Mouse (Mus musculus) neural tube, embryonic 15.5 days (tissue): Measurements from ENCODE around the gene Pilrb1. TPM values are rescaled to one million over a fixed set of nuclear protein-coding genes. Genes with fewer than 3 reads are reported as not detected.
"Not testable (repeated sequence)": the region's sequence is repeated elsewhere in the genome, so short reads cannot be mapped to it uniquely, and the experiment has no call there.

ENCODE experiments used
- ATAC-seq: fragments of 200-750 bp; cut with Nextera tagmentation; 2 replicates; pipeline ENCODE4 v1.8.0; 2017; ENCODE audit warnings: mild to moderate bottlenecking, moderate TSS enrichment, moderate library complexity; ENCODE audit not compliant: low FRiP score
- H3K27ac ChIP-seq: fragments of 300-500 bp; sonication (generic); replicated peaks from 2 replicates; pipeline ENCODE4 v1.5.1; 2015; ENCODE audit warnings: mild to moderate bottlenecking, inconsistent platforms
- H3K27me3 ChIP-seq: fragments of 300-500 bp; sonication (generic); replicated peaks from 2 replicates; pipeline ENCODE4 v1.6.1; 2015; ENCODE audit warnings: inconsistent platforms
- H3K36me3 ChIP-seq: fragments of 300-500 bp; sonication (generic); 2 replicates; pipeline ENCODE4 v1.6.1; 2015; ENCODE audit warnings: inconsistent platforms
- H3K4me1 ChIP-seq: fragments of 300-500 bp; sonication (generic); 2 replicates; pipeline ENCODE4 v1.6.1; 2015; ENCODE audit warnings: inconsistent platforms
- H3K4me2 ChIP-seq: fragments of 300-500 bp; sonication (generic); 2 replicates; pipeline ENCODE4 v1.6.1; 2015; ENCODE audit warnings: inconsistent platforms, mild to moderate bottlenecking, moderate library complexity
- H3K4me3 ChIP-seq: fragments of 300-500 bp; sonication (generic); replicated peaks from 2 replicates; pipeline ENCODE4 v1.5.1; 2015; ENCODE audit warnings: mild to moderate bottlenecking, inconsistent platforms
- H3K9ac ChIP-seq: fragments of 300-500 bp; sonication (generic); replicated peaks from 2 replicates; pipeline ENCODE4 v1.6.1; 2015; ENCODE audit warnings: mild to moderate bottlenecking, inconsistent platforms
- H3K9me3 ChIP-seq: fragments of 300-500 bp; sonication (generic); replicated peaks from 2 replicates; pipeline ENCODE4 v1.6.1; 2016; ENCODE audit warnings: inconsistent platforms
- WGBS: fragments of 180-500 bp; shearing (Covaris S2); methylation state at CpG from one replicate; pipeline ENCODE4 v1.1.7; 2015; ENCODE audit warnings: mixed read lengths; 5-methylcytosine and 5-hydroxymethylcytosine counted together
- polyA plus RNA-seq: library from polyadenylated mRNA; unstranded; fragments of >200 nt; fragmentation: Nextera tagmentation; extraction: Ambion mirVana; gene quantifications from 2 replicates; pipeline ENCODE4 v1.2.1, GENCODE M21; 2015

The Pilrb1 gene
- 0.41 TPM in 1 of 2 replicates, not detected in the other for polyA plus RNA-seq

- not testable (repeated sequence) for H3K27ac ChIP-seq, H3K27me3 ChIP-seq, H3K4me1 ChIP-seq, H3K36me3 ChIP-seq, H3K9me3 ChIP-seq, H3K4me3 ChIP-seq, H3K4me2 ChIP-seq, H3K9ac ChIP-seq, ATAC-seq
- WGBS, result 83% methylated on average over 2 of the region's 2 CpGs
These were observed at the start of gene Pilrb1 for GRCm38 (mm10) chr5:137857960-137858710. Gene Pilrb1, minus strand, starts transcription at chr5:137858106.

GRCm38 (mm10) chr5:137897812-137898211 is 39.9 kb upstream of the Pilrb1 start:
- Histone ChIP-seq H3K9ac (no peak overlapping the region), H3K27me3 (no peaks in the 10 kb centered on the region), H3K27ac (no peak overlapping the region), H3K9me3 (no peaks in the 10 kb centered on the region), H3K4me3 (no peak overlapping the region), H3K4me1 (no peaks in the 10 kb centered on the region), H3K36me3 (no peaks in the 10 kb centered on the region), H3K4me2 (no peak overlapping the region)
- WGBS, result 89% methylated on average over 1 of the region's 1 CpGs
- no peak for ATAC-seq

- H3K27ac ChIP-seq, result no peak overlapping the region
- no peaks in the 10 kb centered on the region for H3K36me3 ChIP-seq
- no peaks in the 10 kb centered on the region for H3K27me3 ChIP-seq
- H3K9me3 ChIP-seq, result no peaks in the 10 kb centered on the region
- ATAC-seq, result no peak
- H3K4me2 ChIP-seq, result no peak overlapping the region
- H3K4me1 ChIP-seq, result no peaks in the 10 kb centered on the region
- no peak overlapping the region for H3K9ac ChIP-seq
- no peak overlapping the region for H3K4me3 ChIP-seq
- WGBS, result 70% methylated on average over 1 of the region's 1 CpGs
These were observed 35.0 kb upstream of the Pilrb1 start for GRCm38 (mm10) chr5:137892954-137893353.

GRCm38 (mm10) chr5:137887666-137888065 is 29.8 kb upstream of the Pilrb1 start:
- Histone ChIP-seq H3K9ac (no peak overlapping the region), H3K27ac (no peak overlapping the region), H3K4me3 (no peak overlapping the region), H3K4me2 (no peak overlapping the region), H3K9me3 (no peaks in the 10 kb centered on the region), H3K36me3 (no peaks in the 10 kb centered on the region), H3K4me1 (no peaks in the 10 kb centered on the region), H3K27me3 (no peaks in the 10 kb centered on the region)
- ATAC-seq, result no peak
- WGBS, result 100% methylated on average over 1 of the region's 1 CpGs

GRCm38 (mm10) chr5:137885894-137886293 is 28.0 kb upstream of the Pilrb1 start:
- ATAC-seq, result no peak
- Histone ChIP-seq H3K4me2 (no peak overlapping the region), H3K4me3 (no peak overlapping the region), H3K9ac (no peak overlapping the region), H3K9me3 (no peaks in the 10 kb centered on the region), H3K27me3 (no peaks in the 10 kb centered on the region), H3K36me3 (no peaks in the 10 kb centered on the region), H3K27ac (no peak overlapping the region), H3K4me1 (no peaks in the 10 kb centered on the region)
- WGBS, result 8% methylated on average over 2 of the region's 2 CpGs

- no peak overlapping the region for H3K27ac ChIP-seq
- no peaks in the 10 kb centered on the region for H3K27me3 ChIP-seq
- no peaks in the 10 kb centered on the region for H3K9me3 ChIP-seq
- H3K4me2 ChIP-seq, result no peak overlapping the region
- H3K9ac ChIP-seq, result no peak overlapping the region
- no peak overlapping the region for H3K4me3 ChIP-seq
- no peaks in the 10 kb centered on the region for H3K36me3 ChIP-seq
- H3K4me1 ChIP-seq, result no peaks in the 10 kb centered on the region
- 83% methylated on average over 3 of the region's 3 CpGs for WGBS
- ATAC-seq, result no peak
These were observed 25.4 kb upstream of the Pilrb1 start for GRCm38 (mm10) chr5:137883345-137883744.

- no peak for ATAC-seq
- Histone ChIP-seq H3K9ac (no peak overlapping the region), H3K9me3 (no peaks in the 10 kb centered on the region), H3K4me3 (no peak overlapping the region), H3K27me3 (no peaks in the 10 kb centered on the region), H3K4me1 (no peaks in the 10 kb centered on the region), H3K4me2 (no peak overlapping the region), H3K36me3 (no peaks in the 10 kb centered on the region), H3K27ac (no peak overlapping the region)
- WGBS, result 80% methylated on average over 4 of the region's 4 CpGs
These were observed 25.0 kb upstream of the Pilrb1 start for GRCm38 (mm10) chr5:137882922-137883321.

GRCm38 (mm10) chr5:137877860-137878259 is 20.0 kb upstream of the Pilrb1 start:
- no peak for ATAC-seq
- no peak overlapping the region for H3K4me3 ChIP-seq
- no peak overlapping the region for H3K4me2 ChIP-seq
- H3K9ac ChIP-seq, result no peak overlapping the region
- H3K27ac ChIP-seq, result no peak overlapping the region
- H3K27me3 ChIP-seq, result no peaks in the 10 kb centered on the region
- no peaks in the 10 kb centered on the region for H3K9me3 ChIP-seq
- no peaks in the 10 kb centered on the region for H3K36me3 ChIP-seq
- H3K4me1 ChIP-seq, result no peaks in the 10 kb centered on the region
- WGBS, result 59% methylated on average over 2 of the region's 2 CpGs

GRCm38 (mm10) chr5:137875054-137875453 is 17.1 kb upstream of the Pilrb1 start:
- Histone ChIP-seq H3K27me3 (no peaks in the 10 kb centered on the region), H3K4me1 (no peaks in the 10 kb centered on the region), H3K9ac (no peak overlapping the region), H3K4me2 (no peak overlapping the region), H3K9me3 (no peaks in the 10 kb centered on the region), H3K36me3 (no peaks in the 10 kb centered on the region), H3K4me3 (no peak overlapping the region), H3K27ac (no peak overlapping the region)
- 82% methylated on average over 2 of the region's 2 CpGs for WGBS
- no peak for ATAC-seq

- not testable (repeated sequence) for H3K36me3 ChIP-seq, H3K9ac ChIP-seq, H3K4me3 ChIP-seq, H3K4me1 ChIP-seq, H3K4me2 ChIP-seq, H3K9me3 ChIP-seq, ATAC-seq, H3K27me3 ChIP-seq, H3K27ac ChIP-seq
- WGBS, result 37% methylated on average over 1 of the region's 1 CpGs
These were observed 14.4 kb upstream of the Pilrb1 start for GRCm38 (mm10) chr5:137872381-137872702.

GRCm38 (mm10) chr5:137871644-137872380 is 13.9 kb upstream of the Pilrb1 start, which contains the start of gene Pilrb2:
Gene Pilrb2, minus strand, starts transcription at chr5:137871815.
- not testable (repeated sequence) for H3K36me3 ChIP-seq, H3K27ac ChIP-seq, H3K9me3 ChIP-seq, H3K4me1 ChIP-seq, H3K27me3 ChIP-seq, H3K9ac ChIP-seq, ATAC-seq, H3K4me3 ChIP-seq, H3K4me2 ChIP-seq
- 73% methylated on average over 3 of the region's 3 CpGs for WGBS

GRCm38 (mm10) chr5:137868600-137868999 is 10.7 kb upstream of the Pilrb1 start:
- not testable (repeated sequence) for H3K9ac ChIP-seq, H3K4me2 ChIP-seq, H3K4me3 ChIP-seq, H3K27me3 ChIP-seq, H3K9me3 ChIP-seq, H3K27ac ChIP-seq, H3K36me3 ChIP-seq, H3K4me1 ChIP-seq, ATAC-seq
- WGBS, result 78% methylated on average over 2 of the region's 2 CpGs
